Mouse (Mus musculus) embryonic fibroblast, embryonic 13.5 days (primary cell): ENCODE measurements around the gene Gja1. TPM values are rescaled to one million over a fixed set of nuclear protein-coding genes. Genes with fewer than 3 reads are reported as not detected.
A peak's percentile ranks its signal among the peaks of the same experiment; 100 is the strongest.

Source experiments
- H3K27ac ChIP-seq: 2 replicates; pipeline ENCODE4 v1.5.1; 2012; ENCODE audit warnings: low read length, control low read depth, inconsistent platforms; ENCODE audit not compliant: insufficient read depth
- H3K4me1 ChIP-seq: 2 replicates; pipeline ENCODE4 v1.6.1; 2011; ENCODE audit warnings: low read length; ENCODE audit not compliant: control insufficient read depth, insufficient read depth
- H3K4me3 ChIP-seq: 2 replicates; pipeline ENCODE4 v1.5.1; 2011; ENCODE audit warnings: mild to moderate bottlenecking, control low read depth, low read length; ENCODE audit not compliant: insufficient read depth
- CTCF ChIP-seq: IDR thresholded peaks from 2 replicates; pipeline ENCODE4 v1.5.1; 2011; ENCODE audit warnings: mild to moderate bottlenecking, control low read depth, low read length, moderate library complexity, borderline replicate concordance; ENCODE audit not compliant: insufficient read depth
- POLR2A ChIP-seq: IDR thresholded peaks from 2 replicates; pipeline ENCODE4 v1.6.1; 2011; ENCODE audit warnings: low read depth, mild to moderate bottlenecking, control low read depth, low read length, moderate library complexity
- polyA plus RNA-seq: library from polyadenylated mRNA; stranded (reverse); fragments of >200 nt; gene quantifications from 2 replicates; pipeline ENCODE4 v1.2.4, GENCODE M21; 2011; ENCODE audit warnings: low read depth; ENCODE audit not compliant: missing spikeins, insufficient read length

The Gja1 gene
- polyA plus RNA-seq, result 242 and 268 TPM in 2 replicates

GRCm38 (mm10) chr10:56377097-56377965, at the start of gene Gja1:
Gene Gja1, plus strand, starts transcription at chr10:56377330.
- H3K27ac ChIP-seq, result peak within 1 kb of the TSS; percentile 92
- TF ChIP-seq CTCF, result no peak
- TF ChIP-seq POLR2A, result peak; percentile 82
- peak within 1 kb of the TSS; percentile 98 for H3K4me3 ChIP-seq
- H3K4me1 ChIP-seq, result peaks cover 2% of the 10 kb centered on the region

DNA sequence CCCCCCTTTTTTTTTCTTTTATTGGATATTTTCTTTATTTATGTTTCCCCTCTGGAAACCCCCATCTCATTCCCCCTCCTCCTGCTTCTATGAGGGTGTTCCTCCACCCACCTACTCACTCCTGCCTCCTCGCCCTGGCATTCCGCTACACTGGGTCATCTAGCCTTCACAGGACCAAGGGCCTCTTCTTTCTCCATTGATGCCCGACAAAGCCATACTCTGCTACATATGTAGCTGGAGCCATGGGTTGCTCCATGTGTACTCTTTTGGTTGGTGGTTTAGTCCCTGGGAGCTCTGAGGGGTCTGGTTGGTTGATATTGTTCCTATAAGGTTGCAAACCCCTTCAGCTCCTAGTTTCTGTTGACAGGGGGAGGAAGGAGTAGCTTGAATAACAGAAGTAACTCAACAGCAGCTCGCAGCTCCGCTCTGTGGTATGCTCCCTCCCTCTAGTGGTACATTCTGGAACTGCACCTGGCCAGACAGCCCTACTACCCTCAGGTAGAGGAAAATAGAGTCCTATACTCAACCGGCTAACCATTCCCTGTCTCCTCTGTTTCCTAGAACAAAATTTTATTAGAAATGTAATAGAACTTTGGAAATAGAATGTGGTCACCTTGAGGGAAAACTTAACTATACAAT, 38.2 kb upstream of the Gja1 start:
- peak; percentile 95; the same call in 1 of the 2 replicates for TF ChIP-seq CTCF
- no peak for TF ChIP-seq POLR2A
- Histone ChIP-seq H3K27ac (no peak overlapping the region), H3K4me3 (no peak overlapping the region), H3K4me1 (no peaks in the 10 kb centered on the region)

DNA sequence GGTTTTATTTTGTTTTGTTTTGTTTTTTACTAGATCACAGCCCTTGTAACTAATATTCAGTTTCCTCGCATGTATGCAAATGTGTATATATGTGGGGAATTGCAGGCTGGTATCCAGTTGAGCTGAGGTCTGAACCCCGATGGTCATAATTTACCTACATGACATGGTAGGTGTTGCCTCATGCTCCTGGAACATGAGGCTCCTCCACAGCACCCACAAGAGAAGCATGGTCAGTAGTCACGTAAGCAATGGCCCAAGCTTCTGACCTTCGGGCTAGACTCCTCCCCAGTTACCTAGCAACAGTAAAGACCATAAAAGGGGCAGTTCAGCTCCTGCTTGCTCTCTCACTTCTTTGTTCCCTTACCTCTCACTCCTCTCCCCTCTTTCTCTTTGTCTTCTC, 16.7 kb upstream of the Gja1 start:
- Histone ChIP-seq H3K4me3 (no peak overlapping the region), H3K4me1 (no peaks in the 10 kb centered on the region), H3K27ac (no peak overlapping the region)
- TF ChIP-seq CTCF (no peak), POLR2A (no peak)

DNA sequence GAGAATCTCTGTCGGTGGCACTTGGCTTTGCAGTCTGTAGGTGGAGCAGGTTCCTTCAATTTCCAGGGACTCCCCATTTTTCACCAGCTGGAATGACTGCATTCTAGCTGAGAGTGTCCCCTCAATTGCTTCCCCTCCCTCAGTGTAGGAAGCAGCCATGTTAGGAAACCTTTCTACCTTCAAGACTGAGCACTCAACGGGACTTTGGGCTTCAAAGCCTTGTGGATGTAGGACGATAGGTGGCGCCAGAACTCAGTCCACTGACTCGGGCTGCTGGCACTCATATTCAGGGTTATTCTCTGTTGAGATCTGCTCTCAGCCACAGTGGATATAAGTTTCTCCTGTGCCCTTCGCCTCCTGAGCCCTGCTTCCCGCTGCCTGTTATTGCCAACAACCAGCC, 8.1 kb upstream of the Gja1 start:
- Histone ChIP-seq H3K27ac (no peak overlapping the region), H3K4me3 (no peak overlapping the region), H3K4me1 (no peaks in the 10 kb centered on the region)
- TF ChIP-seq POLR2A (no peak), CTCF (peak; percentile 84)

DNA sequence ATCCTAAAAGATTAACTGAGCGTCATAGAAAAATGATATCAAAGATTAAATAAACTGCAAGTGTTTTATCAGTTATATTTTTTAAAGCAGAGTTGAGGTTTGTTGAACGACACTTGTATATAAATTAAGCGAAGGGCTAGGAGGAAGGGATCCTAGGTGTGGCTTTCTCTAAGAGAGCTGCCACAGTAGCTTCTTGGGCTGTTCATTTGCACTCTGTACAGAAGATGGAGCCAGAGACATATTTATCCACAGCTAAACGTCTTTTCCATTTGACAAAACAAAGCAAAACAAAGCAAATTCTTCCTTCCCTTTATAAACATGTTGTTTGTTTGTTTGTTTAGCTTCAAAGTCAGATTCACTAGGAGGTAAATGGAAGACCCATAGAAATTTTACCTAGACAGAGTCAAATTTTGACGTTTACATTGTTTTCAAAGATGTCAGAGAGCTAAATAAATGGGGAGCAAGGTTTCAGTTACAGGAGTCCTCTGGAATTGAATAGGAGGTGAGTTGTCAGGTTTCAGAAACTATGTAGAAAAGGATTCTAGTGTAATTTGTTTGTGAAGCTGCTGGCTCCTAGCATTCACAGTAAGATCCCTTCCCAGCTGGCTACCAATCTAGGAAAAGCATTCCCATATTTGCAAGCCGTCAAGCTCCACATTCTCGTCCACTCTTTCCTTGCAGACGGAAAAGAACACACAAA, 4.0 kb upstream of the Gja1 start:
- TF ChIP-seq CTCF (no peak), POLR2A (no peak)
- Histone ChIP-seq H3K4me3 (no peak overlapping the region), H3K4me1 (no peaks in the 10 kb centered on the region; the same call in 1 of the 2 replicates), H3K27ac (no peak overlapping the region)

DNA sequence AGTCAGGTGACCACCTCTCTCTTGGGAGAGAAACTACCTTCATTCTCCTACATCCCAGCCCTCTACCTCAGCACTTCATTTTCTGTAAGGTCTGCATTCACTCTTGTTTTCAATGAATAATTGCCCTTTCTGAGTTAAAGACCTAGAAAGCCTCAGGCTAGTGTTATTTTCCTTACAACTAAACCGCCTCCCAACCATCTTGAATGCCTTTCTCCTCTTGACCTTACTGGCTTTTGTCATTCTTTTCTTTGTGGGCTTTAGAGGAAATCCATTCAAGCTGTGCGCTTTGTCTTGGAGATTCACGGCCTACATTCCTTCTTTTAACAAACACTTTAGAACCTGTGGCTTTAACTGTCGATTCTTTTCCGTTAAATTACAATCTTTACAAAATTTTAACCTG, 3.0 kb upstream of the Gja1 start:
- Histone ChIP-seq H3K4me3 (no peak overlapping the region), H3K27ac (no peak overlapping the region), H3K4me1 (no peaks in the 10 kb centered on the region; the same call in 1 of the 2 replicates)
- TF ChIP-seq CTCF (no peak), POLR2A (no peak)

DNA sequence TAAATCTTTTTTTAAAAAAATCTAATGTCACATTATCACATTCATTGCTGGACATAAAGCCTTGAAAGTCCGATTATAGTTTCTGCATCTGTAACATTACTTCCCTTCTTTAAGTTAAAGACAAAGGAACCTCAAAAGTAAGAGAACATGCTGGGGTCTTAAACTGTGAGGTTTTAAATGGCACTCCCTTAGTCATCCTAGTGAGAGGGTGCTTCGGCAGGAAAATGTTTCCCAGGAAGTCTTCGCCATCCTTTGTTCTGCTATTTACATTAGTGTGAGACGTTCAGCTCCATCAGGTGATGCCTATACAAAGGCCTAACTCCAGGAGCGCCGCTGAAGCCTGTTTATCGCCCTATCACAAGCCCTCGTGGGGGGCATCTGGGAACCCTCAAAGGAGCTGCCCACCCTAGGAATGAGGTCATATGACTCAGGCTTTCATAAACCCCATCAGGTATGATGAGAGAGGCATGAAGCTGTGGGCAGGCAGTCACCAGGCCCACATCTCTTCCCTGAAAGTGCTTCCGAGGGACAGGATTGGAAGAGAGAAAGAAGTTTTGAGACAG, 1.1 kb upstream of the Gja1 start:
- H3K27ac ChIP-seq, result no peak overlapping the region
- H3K4me1 ChIP-seq, result no peaks in the 10 kb centered on the region; the same call in 1 of the 2 replicates
- no peak overlapping the region for H3K4me3 ChIP-seq
- TF ChIP-seq CTCF, result no peak
- no peak for TF ChIP-seq POLR2A

- H3K4me3 ChIP-seq, result peak overlapping the region; percentile 98
- TF ChIP-seq POLR2A (peak; percentile 40), CTCF (no peak)
- peaks cover 2% of the 10 kb centered on the region for H3K4me1 ChIP-seq
- H3K27ac ChIP-seq, result peak overlapping the region; percentile 92
Observed at GRCm38 (mm10) chr10:56377966-56378647, 977 bp downstream of the Gja1 start.

DNA sequence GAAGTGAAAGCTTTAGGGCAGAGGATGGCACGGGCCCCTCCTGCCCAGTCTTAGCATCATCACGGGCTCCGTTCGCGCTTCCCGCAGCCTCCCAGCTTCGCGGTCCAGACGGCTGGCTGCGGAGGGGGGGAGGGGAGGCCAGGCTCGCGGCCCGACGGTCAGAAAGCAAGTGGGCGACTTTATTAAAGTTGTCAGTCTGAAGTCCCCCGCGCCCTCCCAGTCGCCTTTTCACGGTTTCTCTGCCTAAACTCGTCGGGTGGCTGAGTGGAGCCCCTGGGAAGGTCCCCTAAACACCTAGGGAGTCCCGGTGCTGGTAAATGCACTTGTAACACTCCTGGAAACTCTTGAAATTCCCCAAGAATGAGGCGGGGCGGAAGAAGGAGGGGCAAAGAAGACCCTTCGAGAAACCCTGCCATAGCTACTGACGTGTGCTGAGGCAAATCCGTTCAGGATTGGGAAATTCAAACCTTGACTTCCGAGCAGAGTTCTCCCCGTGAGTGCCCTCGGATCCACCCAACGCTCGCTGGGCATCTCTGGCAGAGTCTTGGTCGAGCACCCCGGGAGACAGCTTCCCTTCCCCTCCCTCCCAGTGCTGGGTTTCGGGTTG, 1.6 kb downstream of the Gja1 start:
- H3K4me1 ChIP-seq, result peaks cover 2% of the 10 kb centered on the region
- peak overlapping the region; percentile 92 for H3K27ac ChIP-seq
- TF ChIP-seq CTCF, result no peak
- peak; percentile 51 for TF ChIP-seq POLR2A

More for the DNA sequence above, 1.6 kb downstream of the Gja1 start:
- H3K4me3 ChIP-seq, result peak overlapping the region; percentile 98
